Mouse (Mus musculus) heart, adult 2 months (tissue): ENCODE data around the gene Crtc1. TPM values are rescaled to one million over a fixed set of nuclear protein-coding genes. Genes with fewer than 3 reads are reported as not detected.

Source experiments
- DNase-seq, 2 experiments: peaks; one replicate each; pipeline ENCODE4 v3.0.0; 2021
- H3K27ac ChIP-seq: fragments of 200-600 bp; 2 replicates; pipeline ENCODE4 v1.8.1; 2022
- H3K27me3 ChIP-seq: fragments of 200-500 bp; 2 replicates; pipeline ENCODE4 v1.6.1; 2012; ENCODE audit warnings: mild to moderate bottlenecking, low read length, inconsistent platforms, mixed read lengths; ENCODE audit not compliant: control insufficient read depth, insufficient read depth
- H3K36me3 ChIP-seq: fragments of 200-500 bp; 2 replicates; pipeline ENCODE4 v1.6.1; 2012; ENCODE audit warnings: low read length, inconsistent platforms; ENCODE audit not compliant: control insufficient read depth, insufficient read depth
- H3K4me1 ChIP-seq: fragments of 200-500 bp; 2 replicates; pipeline ENCODE4 v1.6.1; 2011; ENCODE audit warnings: low read length; ENCODE audit not compliant: control insufficient read depth, insufficient read depth
- H3K4me3 ChIP-seq: fragments of 200-600 bp; 2 replicates; pipeline ENCODE4 v1.8.1; 2022
- H3K79me2 ChIP-seq: fragments of 200-500 bp; replicated peaks from 2 replicates; pipeline ENCODE4 v1.6.1; 2012; ENCODE audit warnings: mild to moderate bottlenecking, inconsistent platforms, low read length, moderate library complexity, mixed read lengths; ENCODE audit not compliant: control insufficient read depth, insufficient read depth
- H3K9ac ChIP-seq: fragments of 200-500 bp; 2 replicates; pipeline ENCODE4 v1.6.1; 2012; ENCODE audit warnings: low read depth, mild to moderate bottlenecking, control low read depth, inconsistent platforms, low read length, mixed read lengths
- CTCF ChIP-seq: fragments of 200-600 bp; IDR thresholded peaks from 2 replicates; pipeline ENCODE4 v1.8.1; 2022; ENCODE audit warnings: antibody characterized with exemption, mild to moderate bottlenecking, moderate library complexity
- EP300 ChIP-seq: fragments of 200-500 bp; IDR thresholded peaks from 2 replicates; pipeline ENCODE4 v1.6.1; 2011; ENCODE audit warnings: low read depth, low read length, control low read depth; ENCODE audit not compliant: insufficient read depth
- POLR2A ChIP-seq: fragments of 200-500 bp; IDR thresholded peaks from 2 replicates; pipeline ENCODE4 v1.6.1; 2011; ENCODE audit warnings: mild to moderate bottlenecking, low read depth, low read length, control low read depth; ENCODE audit not compliant: insufficient read depth
- WGBS: fragments of 180-500 bp; shearing (Covaris S2); methylation state at CpG from one replicate; pipeline ENCODE4 v1.1.7; 2018; 5-methylcytosine and 5-hydroxymethylcytosine counted together
- intact Hi-C: fragments of 180-260 bp; cut with DNase I; formaldehyde crosslinking; loops from one replicate; pipeline ENCODE4 v1.15.1; 2025
- polyA plus RNA-seq: library from polyadenylated mRNA; depleted of rRNA; stranded (reverse); fragments of >200 nt; gene quantifications from 2 replicates; pipeline ENCODE4 v1.2.3, GENCODE M21; 2012; rRNA removed
- total RNA-seq, 2 experiments: library from RNA; stranded (reverse); gene quantifications; 2 replicates each; pipeline ENCODE4 v1.2.3; 2021

Crtc1 gene
- total and polyA plus RNA-seq, 3 experiments = 7.4 to 14.9 (median 8.1) TPM

- no peak for DNase-seq
- no peaks in the 10 kb centered on the region for H3K36me3 ChIP-seq
- no peaks in the 10 kb centered on the region for H3K4me1 ChIP-seq
- H3K79me2 ChIP-seq = no peaks in the 10 kb centered on the region
- TF ChIP-seq EP300 = no peak
- no peak for TF ChIP-seq POLR2A
- TF ChIP-seq CTCF = no peak
- no peak overlapping the region for H3K4me3 ChIP-seq
- H3K27me3 ChIP-seq = no peaks in the 10 kb centered on the region
- 94% methylated on average over 6 of the region's 6 CpGs for WGBS
- intact Hi-C loops = no loop called here
- no peak overlapping the region for H3K27ac ChIP-seq
- no peak overlapping the region for H3K9ac ChIP-seq
These were observed 106.5 kb downstream of the Crtc1 start for GRCm38 (mm10) chr8:70332878-70333202.

Other genes starting within 250 kb of the Crtc1 start
- 10 to 100 TPM; 49.6 to 51.6 TPM for gene Slc25a42, start 227.3 kb downstream of the Crtc1 start, total RNA-seq
- 111 and 128 TPM in 2 replicates for gene Slc25a42, start 227.3 kb downstream of the Crtc1 start, polyA plus RNA-seq
- gene Sugp2, start 205.4 kb downstream of the Crtc1 start, total RNA-seq = 10 to 100 TPM; 34.3 to 38.0 TPM
- gene Sugp2, start 205.4 kb downstream of the Crtc1 start, polyA plus RNA-seq = 27.8 and 31.4 TPM in 2 replicates
- gene Armc6, start 205.1 kb downstream of the Crtc1 start, total RNA-seq = 1 to 10 TPM; 7.0 to 8.4 TPM
- gene Armc6, start 205.1 kb downstream of the Crtc1 start, polyA plus RNA-seq = 9.4 and 16.0 TPM in 2 replicates
- 1 to 10 TPM; 7.2 to 8.3 TPM for gene Homer3, start 156.8 kb downstream of the Crtc1 start, total RNA-seq
- 13.6 and 14.9 TPM in 2 replicates for gene Homer3, start 156.8 kb downstream of the Crtc1 start, polyA plus RNA-seq
- gene Ddx49, start 137.1 kb downstream of the Crtc1 start, total RNA-seq = 10 to 100 TPM; 21.6 to 26.4 TPM
- gene Ddx49, start 137.1 kb downstream of the Crtc1 start, polyA plus RNA-seq = 24.3 and 27.1 TPM in 2 replicates
- gene Cope, start 137.1 kb downstream of the Crtc1 start, total RNA-seq = 100 to 1,000 TPM; 147 to 155 TPM
- 193 and 209 TPM in 2 replicates for gene Cope, start 137.1 kb downstream of the Crtc1 start, polyA plus RNA-seq
- gene Cers1, start 123.8 kb downstream of the Crtc1 start, total RNA-seq = under 1 TPM; 0.34 to 0.64 TPM
- gene Cers1, start 123.8 kb downstream of the Crtc1 start, polyA plus RNA-seq = 0.97 and 1.2 TPM in 2 replicates
- not detected for gene Gdf1, start 109.8 kb downstream of the Crtc1 start, total RNA-seq
- 0.14 TPM in 1 of 2 replicates, not detected in the other for gene Gdf1, start 109.8 kb downstream of the Crtc1 start, polyA plus RNA-seq
- 10 to 100 TPM; 42.6 to 43.9 TPM for gene Upf1, start 86.3 kb downstream of the Crtc1 start, total RNA-seq
- 17.4 and 23.4 TPM in 2 replicates for gene Upf1, start 86.3 kb downstream of the Crtc1 start, polyA plus RNA-seq
- gene Comp, start 66.0 kb downstream of the Crtc1 start, total RNA-seq = 1 to 10 TPM; 5.1 to 5.4 TPM
- gene Comp, start 66.0 kb downstream of the Crtc1 start, polyA plus RNA-seq = 11.5 and 17.4 TPM in 2 replicates
- gene Klhl26, start 37.4 kb upstream of the Crtc1 start, total RNA-seq = 1 to 10 TPM; 8.1 to 8.6 TPM
- 18.8 and 21.2 TPM in 2 replicates for gene Klhl26, start 37.4 kb upstream of the Crtc1 start, polyA plus RNA-seq
- not detected for gene Tmem59l, start 47.8 kb upstream of the Crtc1 start, total RNA-seq
- 0.21 and 0.53 TPM in 2 replicates for gene Tmem59l, start 47.8 kb upstream of the Crtc1 start, polyA plus RNA-seq
- gene Crlf1, start 53.6 kb upstream of the Crtc1 start, total RNA-seq = under 1 TPM; 0.68 to 0.89 TPM
- 0.38 and 2.3 TPM in 2 replicates for gene Crlf1, start 53.6 kb upstream of the Crtc1 start, polyA plus RNA-seq
- 100 to 1,000 TPM; 111 to 118 TPM for gene Rex1bd, start 67.2 kb upstream of the Crtc1 start, total RNA-seq
- gene Rex1bd, start 67.2 kb upstream of the Crtc1 start, polyA plus RNA-seq = 129 and 145 TPM in 2 replicates
- 1,000 to 10,000 TPM; 1,480 to 1,595 TPM for gene Uba52, start 71.2 kb upstream of the Crtc1 start, total RNA-seq
- gene Uba52, start 71.2 kb upstream of the Crtc1 start, polyA plus RNA-seq = 439 and 626 TPM in 2 replicates
- gene Fkbp8, start 88.1 kb upstream of the Crtc1 start, total RNA-seq = 100 to 1,000 TPM; 116 to 135 TPM
- 179 and 201 TPM in 2 replicates for gene Fkbp8, start 88.1 kb upstream of the Crtc1 start, polyA plus RNA-seq
- 10 to 100 TPM; 80.4 to 99.4 TPM for gene Kxd1, start 88.4 kb upstream of the Crtc1 start, total RNA-seq
- 111 and 121 TPM in 2 replicates for gene Kxd1, start 88.4 kb upstream of the Crtc1 start, polyA plus RNA-seq
- 10 to 100 TPM in 1 of 2 experiments, 1 to 10 TPM in 1; 9.6 to 12.0 TPM for gene Ell, start 99.9 kb upstream of the Crtc1 start, total RNA-seq
- 12.7 and 13.8 TPM in 2 replicates for gene Ell, start 99.9 kb upstream of the Crtc1 start, polyA plus RNA-seq
- gene Isyna1, start 154.8 kb upstream of the Crtc1 start, total RNA-seq = 10 to 100 TPM; 26.7 to 28.3 TPM
- 40.3 and 41.6 TPM in 2 replicates for gene Isyna1, start 154.8 kb upstream of the Crtc1 start, polyA plus RNA-seq
- gene Ssbp4, start 169.3 kb upstream of the Crtc1 start, total RNA-seq = 10 to 100 TPM; 34.6 to 35.8 TPM
- 45.6 and 72.8 TPM in 2 replicates for gene Ssbp4, start 169.3 kb upstream of the Crtc1 start, polyA plus RNA-seq
- 1 to 10 TPM; 1.6 to 1.8 TPM for gene Lrrc25, start 176.6 kb upstream of the Crtc1 start, total RNA-seq
- gene Lrrc25, start 176.6 kb upstream of the Crtc1 start, polyA plus RNA-seq = 3.6 and 4.5 TPM in 2 replicates
- gene Gdf15, start 192.9 kb upstream of the Crtc1 start, total RNA-seq = 1 to 10 TPM; 1.1 to 2.0 TPM
- 0.38 and 3.8 TPM in 2 replicates for gene Gdf15, start 192.9 kb upstream of the Crtc1 start, polyA plus RNA-seq
- 10 to 100 TPM; 39.7 to 48.4 TPM for gene Pgpep1, start 220.8 kb upstream of the Crtc1 start, total RNA-seq
- 35.5 and 44.8 TPM in 2 replicates for gene Pgpep1, start 220.8 kb upstream of the Crtc1 start, polyA plus RNA-seq
- 10 to 100 TPM; 56.9 to 64.2 TPM for gene Lsm4, start 233.7 kb upstream of the Crtc1 start, total RNA-seq
- gene Lsm4, start 233.7 kb upstream of the Crtc1 start, polyA plus RNA-seq = 54.1 and 68.3 TPM in 2 replicates